Mouse (Mus musculus) limb, embryonic 12.5 days (tissue): ENCODE results near the gene Car1. TPM values are rescaled to one million over a fixed set of nuclear protein-coding genes. Genes with fewer than 3 reads are reported as not detected.

Experiments used
- ATAC-seq: fragments of 200-750 bp; cut with Nextera tagmentation; 2 replicates; pipeline ENCODE4 v1.8.0; 2017; ENCODE audit warnings: low read depth, moderate TSS enrichment; ENCODE audit not compliant: insufficient number of reproducible peaks, insufficient read depth, low FRiP score, low TSS enrichment
- H3K27ac ChIP-seq: fragments of 300-500 bp; sonication (generic); 2 replicates; pipeline ENCODE4 v1.5.1; 2016; ENCODE audit warnings: mild to moderate bottlenecking, moderate library complexity
- H3K27me3 ChIP-seq: fragments of 300-500 bp; sonication (generic); 2 replicates; pipeline ENCODE4 v1.6.1; 2016; ENCODE audit warnings: mild to moderate bottlenecking, moderate library complexity
- H3K36me3 ChIP-seq: fragments of 300-500 bp; sonication (generic); 2 replicates; pipeline ENCODE4 v1.6.1; 2016; ENCODE audit warnings: mild to moderate bottlenecking, moderate library complexity
- H3K4me1 ChIP-seq: fragments of 300-500 bp; sonication (generic); replicated peaks from 2 replicates; pipeline ENCODE4 v1.6.1; 2016
- H3K4me2 ChIP-seq: fragments of 300-500 bp; sonication (generic); 2 replicates; pipeline ENCODE4 v1.6.1; 2016; ENCODE audit warnings: mild to moderate bottlenecking, moderate library complexity
- H3K4me3 ChIP-seq: fragments of 300-500 bp; sonication (generic); replicated peaks from 2 replicates; pipeline ENCODE4 v1.5.1; 2016; ENCODE audit warnings: mild to moderate bottlenecking
- H3K9ac ChIP-seq: fragments of 300-500 bp; sonication (generic); replicated peaks from 2 replicates; pipeline ENCODE4 v1.6.1; 2016; ENCODE audit warnings: mild to moderate bottlenecking, moderate library complexity
- H3K9me3 ChIP-seq: fragments of 300-500 bp; sonication (generic); 2 replicates; pipeline ENCODE4 v1.6.1; 2016; ENCODE audit warnings: mild to moderate bottlenecking, moderate library complexity
- WGBS: fragments of 180-500 bp; shearing (Covaris S2); methylation state at CpG from one replicate; pipeline ENCODE4 v1.1.7; 2016; 5-methylcytosine and 5-hydroxymethylcytosine counted together
- polyA plus RNA-seq: library from polyadenylated mRNA; unstranded; fragments of >200 nt; fragmentation: Nextera tagmentation; extraction: Ambion mirVana; gene quantifications from 2 replicates; pipeline ENCODE4 v1.2.1, GENCODE M21; 2016

The Car1 gene
- polyA plus RNA-seq = 0.24 TPM in 1 of 2 replicates, not detected in the other

GRCm38 (mm10) chr3:14808211-14808610, at the start of gene Car1:
Gene Car1, minus strand, starts transcription at chr3:14808368.
- Histone ChIP-seq H3K4me2 (no peak within 1 kb of the TSS), H3K9me3 (no peaks in the 10 kb centered on the region), H3K4me1 (no peaks in the 10 kb centered on the region), H3K4me3 (no peak within 1 kb of the TSS), H3K27ac (no peak within 1 kb of the TSS), H3K27me3 (no peaks in the 10 kb centered on the region), H3K9ac (no peak within 1 kb of the TSS), H3K36me3 (no peaks in the 10 kb centered on the region)
- WGBS = 87% methylated on average over 1 of the region's 1 CpGs
- ATAC-seq = no peak

DNA sequence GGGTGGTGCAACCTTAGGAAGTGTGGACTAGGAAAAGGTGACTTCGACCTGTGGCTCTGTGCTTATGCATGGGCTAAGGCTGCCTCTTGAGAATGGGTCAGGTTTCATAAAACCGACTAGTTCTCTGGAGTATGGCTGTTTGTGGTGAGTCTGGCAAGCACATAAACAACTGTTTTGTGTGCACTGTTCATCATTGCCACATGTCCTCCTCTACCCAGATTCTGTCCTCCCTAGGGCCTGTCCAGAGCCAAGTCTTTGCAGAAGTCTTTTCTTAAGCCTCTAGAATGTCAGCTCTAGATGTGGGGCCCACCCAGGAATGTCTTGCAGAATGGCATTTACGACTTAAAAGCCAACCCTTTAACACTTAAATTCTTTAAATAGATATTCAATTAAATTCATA, 49.7 kb upstream of the Car1 start:
- no peak overlapping the region for H3K9ac ChIP-seq
- no peak overlapping the region for H3K4me3 ChIP-seq
- H3K9me3 ChIP-seq = no peaks in the 10 kb centered on the region
- H3K4me1 ChIP-seq = no peaks in the 10 kb centered on the region
- no peak overlapping the region for H3K4me2 ChIP-seq
- 72% methylated on average over 3 of the region's 3 CpGs for WGBS
- ATAC-seq = no peak
- no peaks in the 10 kb centered on the region for H3K27me3 ChIP-seq
- H3K27ac ChIP-seq = no peak overlapping the region
- H3K36me3 ChIP-seq = no peaks in the 10 kb centered on the region

GRCm38 (mm10) chr3:14854446-14854845, 46.3 kb upstream of the Car1 start:
- Histone ChIP-seq H3K4me3 (no peak overlapping the region), H3K9ac (no peak overlapping the region), H3K27ac (no peak overlapping the region), H3K27me3 (no peaks in the 10 kb centered on the region), H3K9me3 (no peaks in the 10 kb centered on the region), H3K36me3 (no peaks in the 10 kb centered on the region), H3K4me2 (no peak overlapping the region), H3K4me1 (no peaks in the 10 kb centered on the region)
- 79% methylated on average over 1 of the region's 1 CpGs for WGBS
- no peak for ATAC-seq

- no peaks in the 10 kb centered on the region for H3K36me3 ChIP-seq
- H3K4me1 ChIP-seq = no peaks in the 10 kb centered on the region
- H3K27me3 ChIP-seq = no peaks in the 10 kb centered on the region
- H3K9me3 ChIP-seq = no peaks in the 10 kb centered on the region
- WGBS = 75% methylated on average over 5 of the region's 5 CpGs
- ATAC-seq = no peak
- no peak overlapping the region for H3K9ac ChIP-seq
- no peak overlapping the region for H3K4me2 ChIP-seq
- H3K4me3 ChIP-seq = no peak overlapping the region
- no peak overlapping the region for H3K27ac ChIP-seq
Measured at GRCm38 (mm10) chr3:14853966-14854365, 45.8 kb upstream of the Car1 start.

DNA sequence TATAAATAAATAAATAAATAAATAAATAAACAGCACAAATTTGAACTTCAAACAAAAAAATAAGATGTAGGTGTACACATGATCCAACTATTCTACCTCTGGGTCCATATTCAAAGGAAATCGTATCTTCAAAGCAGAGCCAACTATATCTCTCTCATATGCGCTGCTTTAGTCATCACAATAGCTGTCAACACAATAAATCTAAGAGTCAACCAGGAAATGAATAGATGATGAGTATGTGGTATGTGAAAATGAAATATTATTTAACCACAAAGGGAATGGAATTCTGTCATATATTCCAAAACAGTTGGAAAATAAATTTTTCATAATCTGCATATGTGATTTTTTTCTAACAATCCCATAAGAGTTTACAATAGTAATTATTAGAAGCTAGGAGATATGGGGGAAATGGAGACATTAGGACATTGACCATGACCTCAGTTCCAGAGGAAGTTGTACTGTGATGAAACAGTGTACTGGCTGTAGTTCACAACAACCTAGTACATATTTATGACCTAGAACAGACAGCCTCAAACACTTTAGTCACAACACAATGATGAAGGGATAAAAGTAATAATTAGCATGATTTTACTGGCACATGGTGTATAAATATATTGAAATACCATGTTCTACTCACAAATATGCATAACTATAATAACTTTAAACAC, 40.6 kb upstream of the Car1 start:
- Histone ChIP-seq H3K9me3 (0 out of 2 replicates have a peak, but pooled peaks cover 5% of the 10 kb centered on the region), H3K27ac (no peak overlapping the region), H3K27me3 (no peaks in the 10 kb centered on the region), H3K4me1 (no peaks in the 10 kb centered on the region), H3K4me3 (no peak overlapping the region), H3K9ac (no peak overlapping the region), H3K4me2 (no peak overlapping the region), H3K36me3 (no peaks in the 10 kb centered on the region)
- 89% methylated on average over 2 of the region's 2 CpGs for WGBS
- no peak for ATAC-seq

DNA sequence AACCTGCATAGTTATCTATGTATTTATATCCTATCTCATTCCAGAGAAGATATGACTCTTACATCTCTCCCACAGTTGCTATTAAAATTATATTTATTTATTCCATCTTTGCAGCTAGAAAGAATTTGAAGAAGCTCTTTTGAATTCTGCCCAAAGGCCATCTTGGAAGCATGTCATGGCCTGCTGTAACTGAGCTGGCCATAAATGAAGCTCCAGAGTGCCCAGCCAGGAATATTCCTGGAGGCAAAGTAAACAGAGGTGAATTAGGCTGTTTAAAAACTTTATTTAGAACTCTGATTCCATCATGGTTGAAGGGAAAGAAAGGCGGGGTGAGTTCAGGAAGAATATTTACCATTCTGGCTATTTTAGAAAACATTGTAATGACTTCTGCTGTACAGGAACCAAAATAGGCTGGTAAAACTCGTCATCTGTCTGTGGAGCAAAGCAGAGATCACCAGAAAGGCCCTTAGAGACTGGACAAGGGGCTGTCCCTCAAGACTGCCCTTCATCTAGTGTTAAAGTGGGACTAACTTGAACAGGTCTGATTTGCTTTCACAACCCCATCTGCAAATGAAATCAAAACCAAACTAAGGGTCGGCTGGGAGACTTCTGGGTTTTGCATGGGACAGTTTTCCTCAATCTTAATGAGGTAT, 31.4 kb upstream of the Car1 start:
- 82% methylated on average over 3 of the region's 3 CpGs for WGBS
- Histone ChIP-seq H3K27ac (no peak overlapping the region), H3K27me3 (no peaks in the 10 kb centered on the region), H3K9me3 (0 out of 2 replicates have a peak, but pooled peaks cover 3% of the 10 kb centered on the region), H3K4me2 (no peak overlapping the region), H3K9ac (no peak overlapping the region), H3K36me3 (no peaks in the 10 kb centered on the region), H3K4me3 (no peak overlapping the region), H3K4me1 (no peaks in the 10 kb centered on the region)
- no peak for ATAC-seq

- no peak overlapping the region for H3K27ac ChIP-seq
- 93% methylated on average over 1 of the region's 1 CpGs for WGBS
Measured at GRCm38 (mm10) chr3:14838936-14839335, 30.8 kb upstream of the Car1 start.

GRCm38 (mm10) chr3:14832766-14833165, 24.6 kb upstream of the Car1 start:
- no peak overlapping the region for H3K4me3 ChIP-seq
- H3K36me3 ChIP-seq = no peaks in the 10 kb centered on the region
- H3K27me3 ChIP-seq = no peaks in the 10 kb centered on the region
- no peaks in the 10 kb centered on the region for H3K4me1 ChIP-seq
- no peak overlapping the region for H3K9ac ChIP-seq
- no peak overlapping the region for H3K27ac ChIP-seq
- H3K4me2 ChIP-seq = no peak overlapping the region
- H3K9me3 ChIP-seq = no peaks in the 10 kb centered on the region
- ATAC-seq = no peak

More at GRCm38 (mm10) chr3:14838936-14839335, 30.8 kb upstream of the Car1 start:
- Histone ChIP-seq H3K4me2 (no peak overlapping the region), H3K27me3 (no peaks in the 10 kb centered on the region), H3K9me3 (no peaks in the 10 kb centered on the region), H3K36me3 (no peaks in the 10 kb centered on the region), H3K9ac (no peak overlapping the region), H3K4me3 (no peak overlapping the region), H3K4me1 (no peaks in the 10 kb centered on the region)
- ATAC-seq = no peak

- no peaks in the 10 kb centered on the region for H3K36me3 ChIP-seq
- H3K4me2 ChIP-seq = no peak overlapping the region
- H3K27ac ChIP-seq = no peak overlapping the region
- no peak overlapping the region for H3K9ac ChIP-seq
- H3K4me1 ChIP-seq = no peaks in the 10 kb centered on the region
- no peaks in the 10 kb centered on the region for H3K9me3 ChIP-seq
- 87% methylated on average over 5 of the region's 5 CpGs for WGBS
- no peak for ATAC-seq
- no peak overlapping the region for H3K4me3 ChIP-seq
- no peaks in the 10 kb centered on the region for H3K27me3 ChIP-seq
Measured at GRCm38 (mm10) chr3:14831219-14831835, 23.2 kb upstream of the Car1 start.

DNA sequence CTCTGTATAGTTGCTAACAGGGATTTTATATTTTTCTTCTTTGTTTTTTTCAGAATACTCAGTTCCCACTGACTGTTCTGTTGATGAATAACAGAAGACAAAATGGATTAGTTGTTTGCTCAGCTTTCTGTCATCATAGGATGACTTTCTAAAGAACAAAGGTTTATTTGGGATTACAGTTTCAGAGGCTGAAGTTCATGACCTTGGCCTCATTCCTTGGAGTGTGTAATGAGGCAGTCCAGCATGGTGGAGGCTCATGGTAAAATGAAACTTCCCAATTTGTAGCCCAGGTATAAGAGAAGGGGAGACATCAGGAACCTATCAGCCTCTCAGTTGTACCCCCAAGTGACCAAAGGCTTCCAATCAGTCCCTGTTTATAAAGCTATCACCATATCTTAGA, 20.7 kb upstream of the Car1 start:
- H3K9ac ChIP-seq = no peak overlapping the region
- no peaks in the 10 kb centered on the region for H3K4me1 ChIP-seq
- ATAC-seq = no peak
- no peak overlapping the region for H3K4me2 ChIP-seq
- H3K9me3 ChIP-seq = no peaks in the 10 kb centered on the region
- H3K36me3 ChIP-seq = no peaks in the 10 kb centered on the region
- H3K27me3 ChIP-seq = no peaks in the 10 kb centered on the region
- no peak overlapping the region for H3K4me3 ChIP-seq
- H3K27ac ChIP-seq = no peak overlapping the region

GRCm38 (mm10) chr3:14819844-14820504, 11.8 kb upstream of the Car1 start:
- Histone ChIP-seq H3K27ac (no peak overlapping the region), H3K27me3 (no peaks in the 10 kb centered on the region), H3K4me1 (no peaks in the 10 kb centered on the region), H3K36me3 (no peaks in the 10 kb centered on the region), H3K9ac (no peak overlapping the region), H3K9me3 (no peaks in the 10 kb centered on the region), H3K4me3 (no peak overlapping the region), H3K4me2 (no peak overlapping the region)
- 82% methylated on average over 1 of the region's 1 CpGs for WGBS
- no peak for ATAC-seq
